Mouse (Mus musculus) erythroblast, embryonic 14.5 days (primary cell): ENCODE data around the gene Adam20. TPM values are rescaled to one million over a fixed set of nuclear protein-coding genes. Genes with fewer than 3 reads are reported as not detected.
"Not testable (repeated sequence)": the region's sequence is repeated elsewhere in the genome, so short reads cannot be mapped to it uniquely, and the experiment has no call there.

Source experiments
- H3K27me3 ChIP-seq: 2 replicates; pipeline ENCODE4 v1.6.1; 2012; ENCODE audit warnings: inconsistent platforms; ENCODE audit not compliant: control insufficient read depth
- H3K36me3 ChIP-seq: 2 replicates; pipeline ENCODE4 v1.6.1; 2012; ENCODE audit warnings: mild to moderate bottlenecking, inconsistent platforms; ENCODE audit not compliant: control insufficient read depth
- H3K4me1 ChIP-seq: 2 replicates; pipeline ENCODE4 v1.6.1; 2012; ENCODE audit warnings: inconsistent platforms; ENCODE audit not compliant: control insufficient read depth
- H3K4me3 ChIP-seq: replicated peaks from 2 replicates; pipeline ENCODE3; 2012; ENCODE audit warnings: moderate library complexity, mild to moderate bottlenecking, inconsistent platforms
- H3K9me3 ChIP-seq: 2 replicates; pipeline ENCODE4 v1.6.1; 2012; ENCODE audit warnings: low read length, inconsistent platforms, mixed read lengths; ENCODE audit not compliant: control insufficient read depth
- GATA1 ChIP-seq: IDR thresholded peaks from 2 replicates; pipeline ENCODE4 v1.6.1; 2012; ENCODE audit warnings: low read length, inconsistent platforms, mixed read lengths
- TAL1 ChIP-seq: IDR thresholded peaks from 3 replicates; pipeline ENCODE4 v1.6.1; 2012; ENCODE audit warnings: low read length, inconsistent platforms, mixed read lengths
- polyA plus RNA-seq: library from polyadenylated mRNA; stranded (reverse); fragments of >175 nt; gene quantifications from 2 replicates; pipeline ENCODE4 v1.2.3, GENCODE M21; 2012

Gene Adam20
- not detected in 2 replicates for polyA plus RNA-seq

- H3K4me1 ChIP-seq, H3K27me3 ChIP-seq, H3K4me3 ChIP-seq, H3K9me3 ChIP-seq, H3K36me3 ChIP-seq: not testable (repeated sequence)
These were observed at the start of gene Adam20 for GRCm38 (mm10) chr8:40792973-40793372. Adam20 (plus strand) TSS chr8:40793273.

- H3K4me1 ChIP-seq, H3K27me3 ChIP-seq, H3K9me3 ChIP-seq, H3K36me3 ChIP-seq, H3K4me3 ChIP-seq: not testable (repeated sequence)
These were observed 41.2 kb upstream of the Adam20 start, which contains the start of gene Adam25 for GRCm38 (mm10) chr8:40751908-40752307. Adam25 (plus strand) TSS chr8:40752208.

DNA sequence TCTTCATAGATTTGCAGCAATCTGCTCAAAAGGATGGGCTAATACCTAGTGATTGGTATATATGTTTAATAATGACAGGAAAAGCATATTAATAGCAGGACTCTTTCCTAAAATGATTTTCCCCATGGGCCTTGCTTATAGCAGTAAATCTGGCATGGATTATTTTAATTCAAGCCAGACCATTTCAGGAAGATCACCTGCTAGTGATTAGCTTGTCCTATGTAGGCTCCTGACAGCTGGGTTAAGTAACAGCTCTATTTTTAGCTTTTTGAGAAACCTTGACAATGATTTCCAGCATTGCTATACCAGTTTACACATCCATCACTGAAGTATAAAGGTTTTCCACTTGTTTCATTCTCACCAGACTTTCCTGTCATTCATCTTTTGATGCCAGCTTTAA, 9.8 kb upstream of the Adam20 start:
- H3K4me1 ChIP-seq: no peaks in the 10 kb centered on the region
- no peak overlapping the region for H3K4me3 ChIP-seq
- no peaks in the 10 kb centered on the region for H3K9me3 ChIP-seq
- no peaks in the 10 kb centered on the region for H3K27me3 ChIP-seq
- H3K36me3 ChIP-seq: no peaks in the 10 kb centered on the region
- TF ChIP-seq TAL1 (no peak), GATA1 (no peak)

- peaks cover 8% of the 10 kb centered on the region for H3K9me3 ChIP-seq
- no peak overlapping the region for H3K4me3 ChIP-seq
- H3K36me3 ChIP-seq: no peaks in the 10 kb centered on the region
- TF ChIP-seq TAL1 (no peak), GATA1 (no peak)
- H3K27me3 ChIP-seq: no peaks in the 10 kb centered on the region
- H3K4me1 ChIP-seq: no peaks in the 10 kb centered on the region
These were observed 10.5 kb downstream of the Adam20 start for GRCm38 (mm10) chr8:40803379-40804079.

Other genes starting within 250 kb of the Adam20 start
- not detected in 2 replicates for gene Adam24, start 118.2 kb upstream of the Adam20 start, polyA plus RNA-seq
- gene Adam25, start 41.1 kb upstream of the Adam20 start, polyA plus RNA-seq: not detected in 2 replicates
- not detected in 2 replicates for gene Adam39, start 29.7 kb downstream of the Adam20 start, polyA plus RNA-seq